Mouse (Mus musculus) heart, embryonic 10.5 days (tissue): ENCODE results near the gene Zfp189. TPM values are rescaled to one million over a fixed set of nuclear protein-coding genes. Genes with fewer than 3 reads are reported as not detected.

Experiments used
- DNase-seq: peaks from one replicate; pipeline ENCODE4 v3.0.0-alpha.2; 2017; ENCODE audit warnings: low spot score
- H3K27ac ChIP-seq: fragments of 300-500 bp; sonication (generic); 2 replicates; pipeline ENCODE4 v1.5.1; 2016; ENCODE audit warnings: mild to moderate bottlenecking
- H3K27me3 ChIP-seq: fragments of 300-500 bp; sonication (generic); 2 replicates; pipeline ENCODE4 v1.6.1; 2016; ENCODE audit warnings: mild to moderate bottlenecking; ENCODE audit not compliant: poor library complexity, insufficient read depth, severe bottlenecking
- H3K36me3 ChIP-seq: fragments of 300-500 bp; sonication (generic); 2 replicates; pipeline ENCODE4 v1.6.1; 2016; ENCODE audit warnings: mild to moderate bottlenecking, moderate library complexity
- H3K4me1 ChIP-seq: fragments of 300-500 bp; sonication (generic); 2 replicates; pipeline ENCODE4 v1.6.1; 2016; ENCODE audit warnings: mild to moderate bottlenecking
- H3K4me3 ChIP-seq: fragments of 300-500 bp; sonication (generic); 2 replicates; pipeline ENCODE4 v1.5.1; 2016; ENCODE audit warnings: mild to moderate bottlenecking, moderate library complexity
- H3K9me3 ChIP-seq: fragments of 300-500 bp; sonication (generic); 2 replicates; pipeline ENCODE4 v1.6.1; 2016; ENCODE audit warnings: mild to moderate bottlenecking, moderate library complexity
- WGBS: fragments of 180-500 bp; shearing (Covaris S2); methylation state at CpG from one replicate; pipeline ENCODE4 v1.1.7; 2016; 5-methylcytosine and 5-hydroxymethylcytosine counted together
- polyA plus RNA-seq: library from polyadenylated mRNA; unstranded; fragments of >200 nt; fragmentation: Nextera tagmentation; extraction: Ambion mirVana; gene quantifications from 2 replicates; pipeline ENCODE4 v1.2.1, GENCODE M21; 2016

The Zfp189 gene
- polyA plus RNA-seq, 1 experiment from 2014 or later: 8.6 TPM

- H3K27ac ChIP-seq: no peak overlapping the region
- H3K27me3 ChIP-seq: no peaks in the 10 kb centered on the region
- H3K36me3 ChIP-seq: no peaks in the 10 kb centered on the region
- H3K9me3 ChIP-seq: no peaks in the 10 kb centered on the region
- no peak overlapping the region for H3K4me3 ChIP-seq
- no peak for DNase-seq
- no peaks in the 10 kb centered on the region for H3K4me1 ChIP-seq
- 78% methylated on average over 7 of the region's 7 CpGs for WGBS
These were observed 26.7 kb downstream of the Zfp189 start for GRCm38 (mm10) chr4:49547544-49548219.

DNA sequence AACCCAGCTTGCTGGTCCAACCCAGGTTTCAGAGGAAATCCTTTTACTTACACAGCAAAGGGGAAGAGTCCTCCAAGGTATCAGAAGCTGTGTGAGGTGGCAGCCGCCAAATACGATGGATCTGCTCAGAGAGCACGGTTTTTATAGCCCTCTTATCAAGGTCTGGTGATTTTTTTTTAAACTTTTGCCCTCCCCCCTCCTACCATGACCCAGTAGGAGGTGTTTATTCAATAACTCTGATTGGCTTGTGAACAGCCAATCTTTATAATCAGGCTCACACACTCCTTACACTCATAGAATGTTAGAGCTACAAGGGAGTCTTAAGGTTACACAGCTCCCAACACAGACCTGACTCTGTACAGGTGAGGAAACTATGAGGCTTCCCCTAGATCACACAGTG lies 28.4 kb downstream of the Zfp189 start, which contains the start of gene Aldob:
Gene Aldob, minus strand, starts transcription at position 164 of the 400 bp plus-strand sequence.
- Histone ChIP-seq H3K4me1 (no peaks in the 10 kb centered on the region), H3K9me3 (no peaks in the 10 kb centered on the region), H3K27me3 (no peaks in the 10 kb centered on the region), H3K36me3 (no peaks in the 10 kb centered on the region), H3K27ac (no peak within 1 kb of the TSS), H3K4me3 (no peak within 1 kb of the TSS)
- DNase-seq: no peak
- 38% methylated on average over 3 of the region's 3 CpGs for WGBS

- DNase-seq: no peak
- H3K27ac ChIP-seq: no peak overlapping the region
- H3K9me3 ChIP-seq: no peaks in the 10 kb centered on the region
- H3K4me1 ChIP-seq: no peaks in the 10 kb centered on the region
- WGBS: 85% methylated on average over 5 of the region's 5 CpGs
- H3K36me3 ChIP-seq: no peaks in the 10 kb centered on the region
- H3K27me3 ChIP-seq: no peaks in the 10 kb centered on the region
- no peak overlapping the region for H3K4me3 ChIP-seq
These were observed 32.4 kb downstream of the Zfp189 start for GRCm38 (mm10) chr4:49553380-49553779.

- Histone ChIP-seq H3K27ac (no peak overlapping the region), H3K9me3 (no peaks in the 10 kb centered on the region), H3K4me3 (no peak overlapping the region), H3K36me3 (no peaks in the 10 kb centered on the region), H3K4me1 (0 out of 2 replicates have a peak, but pooled peaks cover 4% of the 10 kb centered on the region), H3K27me3 (no peaks in the 10 kb centered on the region)
- 90% methylated on average over 7 of the region's 7 CpGs for WGBS
- DNase-seq: no peak
These were observed 36.4 kb downstream of the Zfp189 start for GRCm38 (mm10) chr4:49557375-49557774.

DNA sequence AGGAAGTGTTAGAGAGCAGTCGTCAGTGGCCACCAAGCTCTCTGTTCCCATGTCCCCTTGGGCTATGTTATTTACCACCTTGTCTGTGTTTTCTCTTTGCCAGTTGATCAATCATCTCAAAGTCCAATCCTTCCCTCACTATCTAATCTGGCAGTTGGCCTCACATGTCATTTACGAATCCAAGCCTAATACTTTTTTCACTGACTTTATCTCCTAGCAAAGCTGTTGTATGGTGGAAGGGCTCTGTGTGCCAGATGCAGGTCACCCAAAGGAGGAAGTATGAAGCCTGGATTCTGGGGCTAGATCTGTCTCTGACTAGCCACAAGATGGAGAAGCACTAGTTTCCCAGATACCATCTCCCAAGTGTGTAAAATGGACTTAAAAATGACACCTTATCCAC lies 37.2 kb downstream of the Zfp189 start:
- Histone ChIP-seq H3K36me3 (no peaks in the 10 kb centered on the region), H3K4me3 (no peak overlapping the region), H3K4me1 (0 out of 2 replicates have a peak, but pooled peaks cover 4% of the 10 kb centered on the region), H3K9me3 (no peaks in the 10 kb centered on the region), H3K27ac (no peak overlapping the region), H3K27me3 (no peaks in the 10 kb centered on the region)
- DNase-seq: no peak
- 50% methylated on average over 2 of the region's 2 CpGs for whole genome bisulfite sequencing

DNA sequence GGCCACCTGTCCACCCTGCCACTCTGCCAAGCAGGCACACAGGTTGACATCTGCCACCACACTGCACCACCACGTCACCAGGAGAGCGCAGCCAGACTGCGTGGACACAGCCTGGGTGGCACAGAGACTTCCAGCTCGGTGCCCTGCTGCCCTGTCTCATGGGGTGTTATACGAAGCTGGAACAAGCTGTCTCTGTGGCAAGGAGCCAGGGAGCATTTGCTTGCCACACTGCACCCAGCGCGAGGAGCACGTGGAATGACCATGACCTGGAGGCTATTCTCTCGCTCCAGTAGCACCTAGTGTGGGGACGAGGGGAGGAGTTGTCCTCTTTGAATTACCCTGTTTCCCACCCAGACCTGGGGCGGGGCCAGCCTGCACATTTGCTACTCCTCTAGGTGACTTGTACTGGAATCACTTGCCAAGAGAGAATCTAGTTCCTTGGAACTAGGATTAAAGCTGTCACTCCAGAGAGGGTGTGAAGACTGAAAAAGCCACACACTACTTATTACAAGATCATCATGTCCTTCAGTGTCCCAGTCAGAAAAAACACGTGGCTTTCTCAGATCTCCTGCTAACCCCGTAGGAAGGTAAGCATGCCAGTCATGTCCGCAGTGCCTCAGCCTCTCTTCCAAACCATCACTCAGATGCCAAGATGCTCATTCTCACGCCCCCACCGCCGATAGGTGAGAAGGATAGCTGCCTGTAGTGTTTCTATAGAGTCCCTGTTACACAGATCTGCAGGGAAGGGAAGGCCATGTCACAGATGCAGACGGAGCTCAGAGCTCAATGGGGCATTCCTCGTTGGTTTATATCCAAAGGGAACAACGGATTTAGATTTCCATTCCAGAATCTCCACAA lies 39.2 kb downstream of the Zfp189 start:
- H3K4me3 ChIP-seq: no peak overlapping the region
- 0 out of 2 replicates have a peak, but pooled peaks cover 4% of the 10 kb centered on the region for H3K4me1 ChIP-seq
- no peaks in the 10 kb centered on the region for H3K27me3 ChIP-seq
- H3K9me3 ChIP-seq: no peaks in the 10 kb centered on the region
- WGBS: 67% methylated on average over 20 of the region's 20 CpGs
- H3K27ac ChIP-seq: no peak overlapping the region
- DNase-seq: no peak
- H3K36me3 ChIP-seq: no peaks in the 10 kb centered on the region

GRCm38 (mm10) chr4:49567613-49568012 lies 46.6 kb downstream of the Zfp189 start:
- no peak overlapping the region for H3K27ac ChIP-seq
- DNase-seq: no peak
- H3K27me3 ChIP-seq: 0 out of 2 replicates have a peak, but pooled peaks cover 3% of the 10 kb centered on the region
- no peak overlapping the region for H3K4me3 ChIP-seq
- H3K36me3 ChIP-seq: no peaks in the 10 kb centered on the region
- WGBS: 22% methylated on average over 3 of the region's 3 CpGs
- H3K4me1 ChIP-seq: no peaks in the 10 kb centered on the region
- no peaks in the 10 kb centered on the region for H3K9me3 ChIP-seq

GRCm38 (mm10) chr4:49572194-49572593 lies 51.2 kb downstream of the Zfp189 start:
- Histone ChIP-seq H3K27me3 (0 out of 2 replicates have a peak, but pooled peaks cover 3% of the 10 kb centered on the region), H3K9me3 (no peaks in the 10 kb centered on the region), H3K36me3 (no peaks in the 10 kb centered on the region), H3K4me1 (no peaks in the 10 kb centered on the region), H3K4me3 (no peak overlapping the region), H3K27ac (no peak overlapping the region)
- WGBS: 82% methylated on average over 4 of the region's 4 CpGs
- DNase-seq: no peak

Other genes with a start within 250 kb of the Zfp189 start
- gene Acnat2, start 113.0 kb upstream of the Zfp189 start, polyA plus RNA-seq: not detected in 2 replicates
- not detected in 2 replicates for gene Acnat1, start 47.3 kb upstream of the Zfp189 start, polyA plus RNA-seq
- not detected in 2 replicates for gene Baat, start 14.6 kb upstream of the Zfp189 start, polyA plus RNA-seq
- gene Mrpl50, start 83 bp upstream of the Zfp189 start, polyA plus RNA-seq: 69.5 and 81.7 TPM in 2 replicates
- 0.74 TPM in 1 of 2 replicates, not detected in the other for gene Aldob, start 28.4 kb downstream of the Zfp189 start, polyA plus RNA-seq
- 35.8 and 49.8 TPM in 2 replicates for gene Tmem246, start 76.7 kb downstream of the Zfp189 start, polyA plus RNA-seq
- gene Rnf20, start 110.8 kb downstream of the Zfp189 start, polyA plus RNA-seq: 26.4 and 32.8 TPM in 2 replicates
- gene Ppp3r2, start 160.8 kb downstream of the Zfp189 start, polyA plus RNA-seq: 0.06 and 0.11 TPM in 2 replicates